In genomic region chr8:60993639-60993986, GRCm38 (mm10) we compare ENCODE assay signal across 8 mouse cellular contexts. TPM values are rescaled to one million over a fixed set of nuclear protein-coding genes. Genes with fewer than 3 reads are reported as not detected.
A peak's percentile ranks its signal among the peaks of the same experiment; 100 is the strongest.
DNase-seq lines count a peak whose midpoint lies in the region; ATAC-seq and TF ChIP-seq lines count a peak whose summit lies in the region.

No protein-coding gene starts in this region.

- peak; percentile 6 for ATAC-seq in embryonic facial prominence, embryonic 14.5 days (ENCODE audit: low read depth)
- peak; percentile 27; the same call in 1 of the 2 replicates for ATAC-seq in intestine, embryonic 15.5 days
- no peak; the same call in 1 of the 2 replicates for ATAC-seq in neural tube, embryonic 13.5 days (ENCODE audit: low read depth)

- 2% methylated on average over 12 of the region's 12 CpGs for WGBS in lung, adult 2 months
- WGBS in embryonic facial prominence, embryonic 14.5 days, result 6% methylated on average over 12 of the region's 12 CpGs
- WGBS in intestine, embryonic 15.5 days, result 3% methylated on average over 12 of the region's 12 CpGs
- WGBS in neural tube, embryonic 13.5 days, result 6% methylated on average over 12 of the region's 12 CpGs

- TF ChIP-seq POLR2A in lung, adult 2 months (IDR thresholded peaks at IDR 0.05; ENCODE audit: borderline replicate concordance, extremely low read depth, low read depth, low read length), result no peak

- peak overlapping the region; percentile 90 for H3K27ac ChIP-seq in embryonic facial prominence, embryonic 14.5 days (replicated peaks; ENCODE audit: low read depth, low read length)
- H3K27ac ChIP-seq in intestine, embryonic 15.5 days, result peak overlapping the region; percentile 86
- peak overlapping the region; percentile 92 for H3K27ac ChIP-seq in neural tube, embryonic 13.5 days (replicated peaks)

- H3K9ac ChIP-seq in embryonic facial prominence, embryonic 14.5 days (ENCODE audit: low read depth, low read length), result peak overlapping the region; percentile 72
- H3K9ac ChIP-seq in intestine, embryonic 15.5 days, result peak overlapping the region; percentile 69
- peak overlapping the region; percentile 79 for H3K9ac ChIP-seq in neural tube, embryonic 13.5 days

- 0 out of 2 replicates have a peak, but pooled peaks cover 3% of the 10 kb centered on the region for H3K9me3 ChIP-seq in embryonic facial prominence, embryonic 14.5 days (ENCODE audit: control insufficient read depth, low read length)
- H3K9me3 ChIP-seq in intestine, embryonic 15.5 days, result no peaks in the 10 kb centered on the region
- no peaks in the 10 kb centered on the region for H3K9me3 ChIP-seq in neural tube, embryonic 13.5 days

- no peaks in the 10 kb centered on the region for H3K4me1 ChIP-seq in lung, adult 2 months (ENCODE audit: control insufficient read depth, insufficient read depth, low read length)
- H3K4me1 ChIP-seq in embryonic facial prominence, embryonic 14.5 days (ENCODE audit: control insufficient read depth, insufficient read depth, low read length), result peaks cover 5% of the 10 kb centered on the region; the same call in 1 of the 2 replicates
- H3K4me1 ChIP-seq in intestine, embryonic 15.5 days (replicated peaks), result peaks cover 3% of the 10 kb centered on the region; the same call in 1 of the 2 replicates
- H3K4me1 ChIP-seq in neural tube, embryonic 13.5 days (replicated peaks), result peaks cover 20% of the 10 kb centered on the region

- H3K4me3 ChIP-seq in lung, adult 2 months (replicated peaks; ENCODE audit: extremely low read depth, low read depth, low read length), result peak overlapping the region; percentile 78
- H3K4me3 ChIP-seq in embryonic facial prominence, embryonic 14.5 days (ENCODE audit: low read depth, low read length), result peak overlapping the region; percentile 64
- peak overlapping the region; percentile 74 for H3K4me3 ChIP-seq in intestine, embryonic 15.5 days (replicated peaks)
- H3K4me3 ChIP-seq in neural tube, embryonic 13.5 days, result peak overlapping the region; percentile 68

- TF ChIP-seq CTCF in lung, adult 2 months (IDR thresholded peaks at IDR 0.05; ENCODE audit: insufficient read depth, low read length), result no peak

- no peaks in the 10 kb centered on the region for H3K27me3 ChIP-seq in embryonic facial prominence, embryonic 14.5 days (replicated peaks; ENCODE audit: control insufficient read depth, insufficient read depth, low read length)
- H3K27me3 ChIP-seq in intestine, embryonic 15.5 days (replicated peaks), result no peaks in the 10 kb centered on the region
- H3K27me3 ChIP-seq in neural tube, embryonic 13.5 days, result no peaks in the 10 kb centered on the region

- peak overlapping the region; percentile 87 for H3K4me2 ChIP-seq in embryonic facial prominence, embryonic 14.5 days (ENCODE audit: low read depth, low read length)
- peak overlapping the region; percentile 64 for H3K4me2 ChIP-seq in intestine, embryonic 15.5 days (replicated peaks)
- peak overlapping the region; percentile 86 for H3K4me2 ChIP-seq in neural tube, embryonic 13.5 days

- no peaks in the 10 kb centered on the region for H3K36me3 ChIP-seq in embryonic facial prominence, embryonic 14.5 days (ENCODE audit: control insufficient read depth, insufficient read depth, low read length)
- H3K36me3 ChIP-seq in intestine, embryonic 15.5 days, result no peaks in the 10 kb centered on the region; the same call in 1 of the 2 replicates
- H3K36me3 ChIP-seq in neural tube, embryonic 13.5 days, result no peaks in the 10 kb centered on the region

- DNase-seq in lung, adult 2 months, result no peak
- no peak for DNase-seq in lung, postnatal 4 days
- DNase-seq in embryonic facial prominence, embryonic 14.5 days (ENCODE audit: low spot score), result no peak
- no peak for DNase-seq in T-cell, adult 2 months (ENCODE audit: low spot score)
- no peak for DNase-seq in adrenal gland, postnatal 10 days
- no peak for DNase-seq in gastrocnemius, adult 8-10 months (ENCODE audit: low spot score in 2 of 2)

RNA-seq across cellular contexts. Expression of gene Nek1, which starts 0.6 kb away (rescaled TPM):
- 9.1 and 9.4 TPM in 2 replicates for polyA plus RNA-seq in lung, adult 2 months (2012; rRNA removed)
- polyA plus RNA-seq in embryonic facial prominence, embryonic 14.5 days (2014; fragmentation: Nextera tagmentation; extraction: Ambion mirVana), result 23.0 and 23.3 TPM in 2 replicates
- 16.6 and 17.4 TPM in 2 replicates for polyA plus RNA-seq in intestine, embryonic 15.5 days (2015; fragmentation: Nextera tagmentation; extraction: Ambion mirVana)
- polyA plus RNA-seq in neural tube, embryonic 13.5 days (2015; fragmentation: Nextera tagmentation; extraction: Ambion mirVana), result 31.7 and 31.8 TPM in 2 replicates
- 10 to 100 TPM; 11.5 to 19.5 TPM for total RNA-seq in adrenal gland, postnatal 10 days (2021)
- total RNA-seq in gastrocnemius, adult 8-10 months (2022), result 1 to 10 TPM; 2.7 to 4.8 (median 3.7) TPM

RNA-seq across cellular contexts. Expression of gene Clcn3, which starts 10.5 kb away (rescaled TPM):
- 9.3 and 13.7 TPM in 2 replicates for polyA plus RNA-seq in lung, adult 2 months (2012; rRNA removed)
- 16.9 and 18.2 TPM in 2 replicates for polyA plus RNA-seq in embryonic facial prominence, embryonic 14.5 days (2014; fragmentation: Nextera tagmentation; extraction: Ambion mirVana)
- polyA plus RNA-seq in intestine, embryonic 15.5 days (2015; fragmentation: Nextera tagmentation; extraction: Ambion mirVana), result 30.0 and 30.1 TPM in 2 replicates
- 51.4 and 55.6 TPM in 2 replicates for polyA plus RNA-seq in neural tube, embryonic 13.5 days (2015; fragmentation: Nextera tagmentation; extraction: Ambion mirVana)
- 10 to 100 TPM; 32.3 to 38.1 TPM for total RNA-seq in adrenal gland, postnatal 10 days (2021)
- 10 to 100 TPM; 34.5 to 37.8 (median 35.6) TPM for total RNA-seq in gastrocnemius, adult 8-10 months (2022)
